Mouse (Mus musculus): ENCODE measurements around the gene Cfc1. TPM values are rescaled to one million over a fixed set of nuclear protein-coding genes. Genes with fewer than 3 reads are reported as not detected.
"Not testable (repeated sequence)": the region's sequence is repeated elsewhere in the genome, so short reads cannot be mapped to it uniquely, and the experiment has no call there.

The Cfc1 gene
- polyA plus RNA-seq (2012; rRNA removed): not detected in 2 replicates

GRCm38 (mm10) chr1:34535043-34535698 lies at the start of gene Cfc1:
TSS of gene Cfc1 (plus strand) at chr1:34535648.
- not testable (repeated sequence) for H3K36me3 ChIP-seq (ENCODE audit: control insufficient read depth, insufficient read depth, low read length); H3K4me3 ChIP-seq (ENCODE audit: low read depth, low read length); H3K4me1 ChIP-seq (ENCODE audit: control insufficient read depth, insufficient read depth, insufficient read length, low read length); H3K27ac ChIP-seq (ENCODE audit: insufficient read depth, low read depth, low read length)
- 22% methylated on average over 7 of the region's 7 CpGs for WGBS
- H3K27me3 ChIP-seq (ENCODE audit: control insufficient read depth, insufficient read depth, low read length): peaks cover 11% of the 10 kb centered on the region

GRCm38 (mm10) chr1:34487383-34487782 lies 48.1 kb upstream of the Cfc1 start:
- Histone ChIP-seq H3K27me3 (ENCODE audit: control insufficient read depth, insufficient read depth, low read length) (no peaks in the 10 kb centered on the region), H3K4me1 (ENCODE audit: control insufficient read depth, insufficient read depth, insufficient read length, low read length) (peaks cover 2% of the 10 kb centered on the region; the same call in 1 of the 2 replicates), H3K36me3 (ENCODE audit: control insufficient read depth, insufficient read depth, low read length) (no peaks in the 10 kb centered on the region), H3K27ac (ENCODE audit: insufficient read depth, low read depth, low read length) (no peak overlapping the region), H3K4me3 (ENCODE audit: low read depth, low read length) (no peak overlapping the region)
- TF ChIP-seq POLR2A (IDR thresholded peaks at IDR 0.05; ENCODE audit: low read depth, low read length): no peak
- no peak for TF ChIP-seq CTCF (IDR thresholded peaks at IDR 0.05; ENCODE audit: extremely low read depth, insufficient read length, insufficient replicate concordance, low read depth, low read length)
- WGBS: 91% methylated on average over 3 of the region's 3 CpGs

- H3K27ac ChIP-seq (ENCODE audit: insufficient read depth, low read depth, low read length): no peak overlapping the region
- TF ChIP-seq CTCF (IDR thresholded peaks at IDR 0.05; ENCODE audit: extremely low read depth, insufficient read length, insufficient replicate concordance, low read depth, low read length) (no peak), POLR2A (IDR thresholded peaks at IDR 0.05; ENCODE audit: low read depth, low read length) (no peak)
- no peaks in the 10 kb centered on the region for H3K36me3 ChIP-seq (ENCODE audit: control insufficient read depth, insufficient read depth, low read length)
- H3K4me1 ChIP-seq (ENCODE audit: control insufficient read depth, insufficient read depth, insufficient read length, low read length): 0 out of 2 replicates have a peak, but pooled peaks cover 2% of the 10 kb centered on the region
- WGBS: 82% methylated on average over 6 of the region's 6 CpGs
- no peak overlapping the region for H3K4me3 ChIP-seq (ENCODE audit: low read depth, low read length)
- no peaks in the 10 kb centered on the region for H3K27me3 ChIP-seq (ENCODE audit: control insufficient read depth, insufficient read depth, low read length)
These were observed 45.5 kb upstream of the Cfc1 start for GRCm38 (mm10) chr1:34489852-34490541.

- H3K4me1 ChIP-seq (ENCODE audit: control insufficient read depth, insufficient read depth, insufficient read length, low read length): no peaks in the 10 kb centered on the region
- TF ChIP-seq POLR2A (IDR thresholded peaks at IDR 0.05; ENCODE audit: low read depth, low read length): no peak
- WGBS: 80% methylated on average over 4 of the region's 4 CpGs
- H3K4me3 ChIP-seq (ENCODE audit: low read depth, low read length): no peak overlapping the region
- H3K36me3 ChIP-seq (ENCODE audit: control insufficient read depth, insufficient read depth, low read length): no peaks in the 10 kb centered on the region
- no peak overlapping the region for H3K27ac ChIP-seq (ENCODE audit: insufficient read depth, low read depth, low read length)
- no peaks in the 10 kb centered on the region for H3K27me3 ChIP-seq (ENCODE audit: control insufficient read depth, insufficient read depth, low read length)
These were observed 44.0 kb upstream of the Cfc1 start for GRCm38 (mm10) chr1:34491480-34491879.

GRCm38 (mm10) chr1:34502991-34503390 lies 32.5 kb upstream of the Cfc1 start:
- no peak overlapping the region for H3K4me3 ChIP-seq (ENCODE audit: low read depth, low read length)
- WGBS: 63% methylated on average over 3 of the region's 3 CpGs
- H3K4me1 ChIP-seq (ENCODE audit: control insufficient read depth, insufficient read depth, insufficient read length, low read length): no peaks in the 10 kb centered on the region
- H3K27me3 ChIP-seq (ENCODE audit: control insufficient read depth, insufficient read depth, low read length): no peaks in the 10 kb centered on the region
- no peak overlapping the region for H3K27ac ChIP-seq (ENCODE audit: insufficient read depth, low read depth, low read length)
- TF ChIP-seq CTCF (IDR thresholded peaks at IDR 0.05; ENCODE audit: extremely low read depth, insufficient read length, insufficient replicate concordance, low read depth, low read length) (no peak), POLR2A (IDR thresholded peaks at IDR 0.05; ENCODE audit: low read depth, low read length) (no peak)
- no peaks in the 10 kb centered on the region for H3K36me3 ChIP-seq (ENCODE audit: control insufficient read depth, insufficient read depth, low read length)

- Histone ChIP-seq H3K27ac (ENCODE audit: insufficient read depth, low read depth, low read length) (no peak overlapping the region), H3K4me1 (ENCODE audit: control insufficient read depth, insufficient read depth, insufficient read length, low read length) (no peaks in the 10 kb centered on the region), H3K36me3 (ENCODE audit: control insufficient read depth, insufficient read depth, low read length) (no peaks in the 10 kb centered on the region), H3K4me3 (ENCODE audit: low read depth, low read length) (no peak overlapping the region), H3K27me3 (ENCODE audit: control insufficient read depth, insufficient read depth, low read length) (no peaks in the 10 kb centered on the region)
- no peak for TF ChIP-seq POLR2A (IDR thresholded peaks at IDR 0.05; ENCODE audit: low read depth, low read length)
- TF ChIP-seq CTCF (IDR thresholded peaks at IDR 0.05; ENCODE audit: extremely low read depth, insufficient read length, insufficient replicate concordance, low read depth, low read length): no peak
- WGBS: 55% methylated on average over 7 of the region's 7 CpGs
These were observed 30.1 kb upstream of the Cfc1 start for GRCm38 (mm10) chr1:34505307-34505706.

- no peaks in the 10 kb centered on the region for H3K4me1 ChIP-seq (ENCODE audit: control insufficient read depth, insufficient read depth, insufficient read length, low read length)
- TF ChIP-seq POLR2A (IDR thresholded peaks at IDR 0.05; ENCODE audit: low read depth, low read length) (no peak), CTCF (IDR thresholded peaks at IDR 0.05; ENCODE audit: extremely low read depth, insufficient read length, insufficient replicate concordance, low read depth, low read length) (no peak)
- H3K27me3 ChIP-seq (ENCODE audit: control insufficient read depth, insufficient read depth, low read length): no peaks in the 10 kb centered on the region
- H3K4me3 ChIP-seq (ENCODE audit: low read depth, low read length): no peak overlapping the region
- 67% methylated on average over 4 of the region's 4 CpGs for WGBS
- H3K27ac ChIP-seq (ENCODE audit: insufficient read depth, low read depth, low read length): no peak overlapping the region
- no peaks in the 10 kb centered on the region for H3K36me3 ChIP-seq (ENCODE audit: control insufficient read depth, insufficient read depth, low read length)
These were observed 29.4 kb upstream of the Cfc1 start for GRCm38 (mm10) chr1:34505970-34506551.
